Mouse (Mus musculus): ENCODE measurements around the gene Opcml.

DNA sequence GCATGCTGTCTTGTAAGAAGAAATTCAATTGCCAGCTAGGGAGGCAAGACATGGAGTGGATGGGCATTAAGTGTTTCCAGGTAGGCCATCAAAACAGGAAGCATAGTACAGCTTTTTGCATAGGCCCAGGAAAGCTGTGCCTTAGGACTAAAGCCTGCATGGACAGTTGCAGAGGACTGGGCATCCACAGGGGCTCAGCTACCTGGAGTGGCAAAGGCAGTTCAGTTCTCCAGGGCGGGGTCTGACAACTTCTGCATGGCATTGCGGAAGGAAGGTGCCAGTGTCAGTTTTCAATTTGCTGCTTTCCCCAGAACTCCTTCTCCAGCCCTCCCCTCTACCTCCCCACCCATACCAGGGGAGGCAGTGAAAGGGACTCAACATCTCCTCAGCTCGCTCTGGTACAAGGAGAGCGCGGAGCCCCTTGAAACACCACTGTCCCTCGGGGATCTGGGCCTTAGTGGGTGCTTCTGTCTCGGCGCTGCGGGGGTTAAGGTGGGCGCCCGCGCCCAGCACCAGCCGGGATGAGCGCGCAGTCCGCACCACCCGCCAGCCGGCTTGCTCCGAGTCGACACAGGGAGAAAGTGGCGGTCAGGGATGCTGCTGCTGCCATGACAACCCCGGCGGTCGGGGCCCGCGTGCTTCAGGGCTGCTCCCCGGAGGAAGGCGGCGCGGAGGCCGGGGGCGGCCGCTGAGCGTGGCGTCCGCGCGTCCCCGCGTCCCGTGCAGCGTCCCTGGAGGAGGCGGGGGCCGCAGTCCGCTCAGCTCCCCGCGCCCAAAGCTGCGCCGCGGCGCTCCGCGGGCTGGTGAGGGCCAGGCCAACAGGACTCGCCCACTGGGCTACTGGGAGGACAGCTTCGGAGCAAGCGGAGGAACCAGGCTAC, 612.4 kb downstream of the Opcml start:
- TF ChIP-seq CTCF (IDR thresholded peaks at IDR 0.05; ENCODE audit: extremely low read depth, insufficient read depth, insufficient read length, insufficient replicate concordance): no peak
- no peak for TF ChIP-seq POLR2A (IDR thresholded peaks at IDR 0.05; ENCODE audit: low read depth, low read length)

All from spleen, adult 2 months (tissue).